Comparison of ENCODE assay signal across 11 mouse cellular contexts in genomic region chr10:60811792-60812525, GRCm38 (mm10). TPM values are rescaled to one million over a fixed set of nuclear protein-coding genes. Genes with fewer than 3 reads are reported as not detected.
A peak's percentile ranks its signal among the peaks of the same experiment; 100 is the strongest.
DNase-seq lines count a peak whose midpoint lies in the region; ATAC-seq and TF ChIP-seq lines count a peak whose summit lies in the region.
"Had no signal": no experiment of that assay in that cellular context is flagged by ENCODE, and none has a peak within 500 bp of the region (broad histone marks: within the 10 kb centered on the region; RNA-seq: fewer than 3 reads in every experiment).

No protein-coding gene starts in this region.

- no peaks in the 10 kb centered on the region for H3K36me3 ChIP-seq in hindbrain, embryonic 12.5 days
- H3K36me3 ChIP-seq in hindbrain, embryonic 14.5 days (replicated peaks; ENCODE audit: control insufficient read depth, insufficient read depth): no peaks in the 10 kb centered on the region
- no peaks in the 10 kb centered on the region for H3K36me3 ChIP-seq in stomach, embryonic 14.5 days (ENCODE audit: control insufficient read depth, insufficient read depth, low read length)
- H3K36me3 ChIP-seq in stomach, postnatal 0 days (ENCODE audit: control insufficient read depth, insufficient read depth, low read length): no peaks in the 10 kb centered on the region
- H3K36me3 ChIP-seq: midbrain, embryonic 12.5 days had no signal

- peak overlapping the region; percentile 30; the same call in 1 of the 2 replicates for H3K4me2 ChIP-seq in hindbrain, embryonic 12.5 days (replicated peaks)
- no peak overlapping the region for H3K4me2 ChIP-seq in hindbrain, embryonic 14.5 days (replicated peaks)
- peak overlapping the region; percentile 25 for H3K4me2 ChIP-seq in stomach, embryonic 14.5 days (replicated peaks; ENCODE audit: low read depth, low read length)
- no peak overlapping the region for H3K4me2 ChIP-seq in stomach, postnatal 0 days (replicated peaks; ENCODE audit: low read depth)
- H3K4me2 ChIP-seq: midbrain, embryonic 12.5 days had no signal

- H3K4me3 ChIP-seq in hindbrain, embryonic 12.5 days: no peak overlapping the region
- H3K4me3 ChIP-seq in hindbrain, embryonic 14.5 days (replicated peaks; ENCODE audit: low read length): no peak overlapping the region
- no peak overlapping the region for H3K4me3 ChIP-seq in stomach, embryonic 14.5 days (ENCODE audit: low read depth, low read length)
- H3K4me3 ChIP-seq in stomach, postnatal 0 days (ENCODE audit: low read depth, low read length): no peak overlapping the region
- H3K4me3 ChIP-seq: midbrain, embryonic 12.5 days had no signal

- 12% methylated on average over 15 of the region's 15 CpGs for WGBS in hindbrain, embryonic 12.5 days
- 13% methylated on average over 15 of the region's 15 CpGs for WGBS in hindbrain, embryonic 14.5 days
- WGBS in stomach, embryonic 14.5 days: 8% methylated on average over 15 of the region's 15 CpGs
- 20% methylated on average over 15 of the region's 15 CpGs for WGBS in stomach, postnatal 0 days

- no peak for DNase-seq in hindbrain, embryonic 14.5 days (ENCODE audit: low spot score)
- DNase-seq in stomach, postnatal 0 days (ENCODE audit: low spot score): no peak
- DNase-seq in forelimb bud, embryonic 11.5 days (ENCODE audit: low read depth, low spot score): peak; percentile 82
- no peak for DNase-seq in urinary bladder, postnatal 25 days (ENCODE audit: low spot score)
- no peak for DNase-seq in thymus, postnatal 0 days (ENCODE audit: low spot score)
- DNase-seq: kidney, adult 8-10 months; left cerebral cortex, postnatal 4 days; thymus, postnatal 25 days had no signal

- no peak overlapping the region for H3K9ac ChIP-seq in hindbrain, embryonic 12.5 days
- H3K9ac ChIP-seq in hindbrain, embryonic 14.5 days: no peak overlapping the region
- no peak overlapping the region for H3K9ac ChIP-seq in stomach, embryonic 14.5 days (replicated peaks; ENCODE audit: low read depth, low read length)
- no peak overlapping the region for H3K9ac ChIP-seq in stomach, postnatal 0 days (ENCODE audit: low read length)
- H3K9ac ChIP-seq: midbrain, embryonic 12.5 days had no signal

- H3K27ac ChIP-seq in hindbrain, embryonic 12.5 days: peak overlapping the region; percentile 30; the same call in 1 of the 2 replicates
- no peak overlapping the region for H3K27ac ChIP-seq in hindbrain, embryonic 14.5 days
- no peak overlapping the region for H3K27ac ChIP-seq in stomach, embryonic 14.5 days (ENCODE audit: low read length)
- no peak overlapping the region for H3K27ac ChIP-seq in stomach, postnatal 0 days (replicated peaks)
- H3K27ac ChIP-seq: midbrain, embryonic 12.5 days had no signal

- no peak for TF ChIP-seq CTCF in stomach, postnatal 0 days (IDR thresholded peaks at IDR 0.05; ENCODE audit: low read depth)

- no peak for TF ChIP-seq EP300 in stomach, postnatal 0 days (optimal IDR thresholded peaks at IDR 0.05)

- ATAC-seq in hindbrain, embryonic 12.5 days (ENCODE audit: low FRiP score): no peak
- no peak for ATAC-seq in hindbrain, embryonic 14.5 days (ENCODE audit: low FRiP score)
- no peak for ATAC-seq in stomach, embryonic 14.5 days (ENCODE audit: insufficient number of reproducible peaks, insufficient read depth, low FRiP score, low read depth)
- ATAC-seq in stomach, postnatal 0 days (ENCODE audit: low FRiP score, low TSS enrichment): no peak

- peaks cover 72% of the 10 kb centered on the region for H3K4me1 ChIP-seq in hindbrain, embryonic 12.5 days
- peaks cover 44% of the 10 kb centered on the region for H3K4me1 ChIP-seq in hindbrain, embryonic 14.5 days (replicated peaks; ENCODE audit: control insufficient read depth, insufficient read depth, low read length)
- H3K4me1 ChIP-seq in stomach, embryonic 14.5 days (ENCODE audit: control insufficient read depth, insufficient read depth, low read length): peaks cover 61% of the 10 kb centered on the region
- H3K4me1 ChIP-seq in stomach, postnatal 0 days (replicated peaks; ENCODE audit: control insufficient read depth, insufficient read depth): peaks cover 6% of the 10 kb centered on the region; the same call in 1 of the 2 replicates

- H3K27me3 ChIP-seq in hindbrain, embryonic 12.5 days: peaks cover 49% of the 10 kb centered on the region
- peaks cover 39% of the 10 kb centered on the region for H3K27me3 ChIP-seq in hindbrain, embryonic 14.5 days (ENCODE audit: control insufficient read depth, insufficient read depth, low read length)
- no peaks in the 10 kb centered on the region for H3K27me3 ChIP-seq in stomach, embryonic 14.5 days (ENCODE audit: control insufficient read depth, insufficient read depth, low read length)
- no peaks in the 10 kb centered on the region for H3K27me3 ChIP-seq in stomach, postnatal 0 days (ENCODE audit: control insufficient read depth, insufficient read depth, low read length)

- H3K9me3 ChIP-seq in hindbrain, embryonic 12.5 days (replicated peaks): no peaks in the 10 kb centered on the region
- H3K9me3 ChIP-seq in hindbrain, embryonic 14.5 days (ENCODE audit: control insufficient read depth, low read length): no peaks in the 10 kb centered on the region
- H3K9me3 ChIP-seq in stomach, embryonic 14.5 days (ENCODE audit: control insufficient read depth, low read depth, low read length): no peaks in the 10 kb centered on the region
- no peaks in the 10 kb centered on the region for H3K9me3 ChIP-seq in stomach, postnatal 0 days (ENCODE audit: control insufficient read depth, low read length)
- H3K9me3 ChIP-seq: midbrain, embryonic 12.5 days had no signal

RNA-seq across cellular contexts. Expression of gene Unc5b, which starts 19.4 kb away (rescaled TPM):
- 3.4 and 4.3 TPM in 2 replicates for polyA plus RNA-seq in hindbrain, embryonic 12.5 days (2016; fragmentation: Nextera tagmentation; extraction: Ambion mirVana)
- 2.8 and 2.9 TPM in 2 replicates for polyA plus RNA-seq in hindbrain, embryonic 14.5 days (2014; fragmentation: Nextera tagmentation; extraction: Ambion mirVana)
- polyA plus RNA-seq in stomach, embryonic 14.5 days (2014; fragmentation: Nextera tagmentation; extraction: Ambion mirVana): 4.2 and 4.4 TPM in 2 replicates
- polyA plus RNA-seq in stomach, postnatal 0 days (2015; fragmentation: Nextera tagmentation; extraction: Ambion mirVana): 3.8 and 4.1 TPM in 2 replicates
- polyA plus RNA-seq in thymus, postnatal 0 days (2015; fragmentation: Nextera tagmentation; extraction: Ambion mirVana): 0.68 and 0.70 TPM in 2 replicates

RNA-seq across cellular contexts. Expression of gene Slc29a3, which starts 59.4 kb away (rescaled TPM):
- polyA plus RNA-seq in hindbrain, embryonic 12.5 days (2016; fragmentation: Nextera tagmentation; extraction: Ambion mirVana): 11.5 TPM in 2 replicates
- polyA plus RNA-seq in hindbrain, embryonic 14.5 days (2014; fragmentation: Nextera tagmentation; extraction: Ambion mirVana): 8.4 and 8.9 TPM in 2 replicates
- 8.5 TPM in 2 replicates for polyA plus RNA-seq in stomach, embryonic 14.5 days (2014; fragmentation: Nextera tagmentation; extraction: Ambion mirVana)
- polyA plus RNA-seq in stomach, postnatal 0 days (2015; fragmentation: Nextera tagmentation; extraction: Ambion mirVana): 3.4 and 5.8 TPM in 2 replicates
- polyA plus RNA-seq in thymus, postnatal 0 days (2015; fragmentation: Nextera tagmentation; extraction: Ambion mirVana): 21.9 and 22.5 TPM in 2 replicates

Comparison
In these comparisons a context has a peak if more than half of its experiments do, and no peak if none do; other contexts are left out.
1. H3K4me2 ChIP-seq: peak in hindbrain, embryonic 12.5 days (single experiment) and stomach, embryonic 14.5 days (single experiment); none in hindbrain, embryonic 14.5 days (single experiment) and stomach, postnatal 0 days (single experiment).